Mouse (Mus musculus): ENCODE data around the gene Pla2r1.

DNA sequence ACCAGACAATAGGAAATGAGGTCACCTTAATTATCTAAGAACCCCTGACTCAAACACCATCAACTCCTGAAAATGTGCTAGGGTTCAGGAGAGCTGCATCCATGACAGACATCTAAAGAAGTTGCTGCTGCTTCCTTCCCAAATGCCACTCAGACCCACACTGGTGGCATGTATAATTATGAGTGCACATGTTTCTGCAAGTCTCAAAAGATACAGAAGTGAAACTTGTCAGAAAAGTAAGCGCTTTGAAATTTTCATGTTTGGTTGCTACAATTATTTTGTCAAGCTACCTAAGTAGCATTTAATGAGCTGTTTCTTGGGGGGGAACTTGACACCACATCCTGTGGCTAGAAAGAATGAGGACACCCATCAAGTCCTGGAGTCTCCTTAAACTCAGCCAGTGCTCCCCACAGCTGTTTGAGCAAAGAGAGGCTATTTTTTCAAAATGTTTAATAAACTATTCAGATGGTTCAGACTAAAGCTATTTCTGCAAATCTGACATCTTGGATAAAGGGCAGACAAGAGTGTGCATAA, 52.5 kb downstream of the Pla2r1 start:
- no peak for TF ChIP-seq CTCF (IDR thresholded peaks at IDR 0.05; ENCODE audit: borderline replicate concordance, extremely low read depth, insufficient read depth, insufficient read length)
- TF ChIP-seq POLR2A (IDR thresholded peaks at IDR 0.05; ENCODE audit: borderline replicate concordance, extremely low read depth, insufficient read depth, insufficient read length, poor library complexity, severe bottlenecking), result no peak
